Mouse (Mus musculus): ENCODE measurements around the gene Mycbp. TPM values are rescaled to one million over a fixed set of nuclear protein-coding genes. Genes with fewer than 3 reads are reported as not detected.

Gene Mycbp
- polyA plus RNA-seq, 1 experiment from 2014 or later = 38.8 TPM

- DNase-seq (ENCODE audit: low spot score) (no peak), ATAC-seq (ENCODE audit: low FRiP score) (no peak)
- 80% methylated on average over 3 of the region's 3 CpGs for WGBS
- H3K27ac ChIP-seq = no peak overlapping the region
- peaks cover 17% of the 10 kb centered on the region for H3K4me1 ChIP-seq (replicated peaks; ENCODE audit: control insufficient read depth, insufficient read depth, low read length)
- no peak overlapping the region for H3K4me3 ChIP-seq (replicated peaks; ENCODE audit: low read length)
- H3K4me2 ChIP-seq (replicated peaks) = no peak overlapping the region
- H3K36me3 ChIP-seq (replicated peaks; ENCODE audit: control insufficient read depth, insufficient read depth) = peaks cover under 1% of the 10 kb centered on the region; the same call in 1 of the 2 replicates
- H3K9ac ChIP-seq = no peak overlapping the region
- H3K27me3 ChIP-seq (ENCODE audit: control insufficient read depth, insufficient read depth, low read length) = no peaks in the 10 kb centered on the region
- H3K9me3 ChIP-seq (ENCODE audit: control insufficient read depth, low read length) = no peaks in the 10 kb centered on the region
Measured at GRCm38 (mm10) chr4:123903432-123903831, 1.2 kb upstream of the Mycbp start.

GRCm38 (mm10) chr4:123905126-123905668 is 565 bp downstream of the Mycbp start:
- H3K9me3 ChIP-seq (ENCODE audit: control insufficient read depth, low read length) = no peaks in the 10 kb centered on the region
- WGBS = under 1% methylated on average over 50 of the region's 53 CpGs
- H3K4me2 ChIP-seq (replicated peaks) = peak overlapping the region; percentile 87
- peaks cover 17% of the 10 kb centered on the region for H3K4me1 ChIP-seq (replicated peaks; ENCODE audit: control insufficient read depth, insufficient read depth, low read length)
- no peak for DNase-seq (ENCODE audit: low spot score)
- H3K4me3 ChIP-seq (replicated peaks; ENCODE audit: low read length) = peak overlapping the region; percentile 84
- peak overlapping the region; percentile 71 for H3K27ac ChIP-seq
- ATAC-seq (ENCODE audit: low FRiP score) = no peak; the same call in 1 of the 2 replicates
- H3K9ac ChIP-seq = peak overlapping the region; percentile 75
- H3K27me3 ChIP-seq (ENCODE audit: control insufficient read depth, insufficient read depth, low read length) = no peaks in the 10 kb centered on the region
- peaks cover 6% of the 10 kb centered on the region; the same call in 1 of the 2 replicates for H3K36me3 ChIP-seq (replicated peaks; ENCODE audit: control insufficient read depth, insufficient read depth)

- H3K9ac ChIP-seq = no peak overlapping the region
- H3K4me3 ChIP-seq (replicated peaks; ENCODE audit: low read length) = no peak overlapping the region
- no peak for ATAC-seq (ENCODE audit: low FRiP score)
- no peaks in the 10 kb centered on the region for H3K27me3 ChIP-seq (ENCODE audit: control insufficient read depth, insufficient read depth, low read length)
- no peak overlapping the region for H3K27ac ChIP-seq
- H3K4me2 ChIP-seq (replicated peaks) = no peak overlapping the region
- H3K9me3 ChIP-seq (ENCODE audit: control insufficient read depth, low read length) = no peaks in the 10 kb centered on the region
- H3K4me1 ChIP-seq (replicated peaks; ENCODE audit: control insufficient read depth, insufficient read depth, low read length) = peaks cover 13% of the 10 kb centered on the region
- DNase-seq (ENCODE audit: low spot score) = no peak
- WGBS = 91% methylated on average over 4 of the region's 4 CpGs
- H3K36me3 ChIP-seq (replicated peaks; ENCODE audit: control insufficient read depth, insufficient read depth) = peaks cover 32% of the 10 kb centered on the region
Measured at GRCm38 (mm10) chr4:123911503-123911902, 6.9 kb downstream of the Mycbp start.

GRCm38 (mm10) chr4:123912431-123912830 is 7.8 kb downstream of the Mycbp start:
- no peak overlapping the region for H3K9ac ChIP-seq
- peaks cover 32% of the 10 kb centered on the region for H3K36me3 ChIP-seq (replicated peaks; ENCODE audit: control insufficient read depth, insufficient read depth)
- WGBS = 74% methylated on average over 2 of the region's 2 CpGs
- no peak overlapping the region for H3K4me2 ChIP-seq (replicated peaks)
- no peak for DNase-seq (ENCODE audit: low spot score)
- no peak overlapping the region for H3K27ac ChIP-seq
- H3K4me1 ChIP-seq (replicated peaks; ENCODE audit: control insufficient read depth, insufficient read depth, low read length) = peaks cover 14% of the 10 kb centered on the region
- no peak overlapping the region for H3K4me3 ChIP-seq (replicated peaks; ENCODE audit: low read length)
- no peaks in the 10 kb centered on the region for H3K9me3 ChIP-seq (ENCODE audit: control insufficient read depth, low read length)
- ATAC-seq (ENCODE audit: low FRiP score) = no peak
- H3K27me3 ChIP-seq (ENCODE audit: control insufficient read depth, insufficient read depth, low read length) = no peaks in the 10 kb centered on the region

GRCm38 (mm10) chr4:123916748-123917547 is 12.3 kb downstream of the Mycbp start, which contains the start of gene Rragc:
TSS of gene Rragc (plus strand) at chr4:123917446.
- DNase-seq (ENCODE audit: low spot score) (peak; percentile 100), ATAC-seq (ENCODE audit: low FRiP score) (peak; percentile 99)
- H3K4me3 ChIP-seq (replicated peaks; ENCODE audit: low read length) = peak within 1 kb of the TSS; percentile 99

GRCm38 (mm10) chr4:123917548-123918140 is 13.0 kb downstream of the Mycbp start, which contains the start of gene 4930535I16Rik:
TSS of gene 4930535I16Rik (minus strand) at chr4:123918022.
- under 1% methylated on average over 61 of the region's 63 CpGs for WGBS
- H3K4me2 ChIP-seq (replicated peaks) = peak within 1 kb of the TSS; percentile 60
- peak; percentile 27 for DNase-seq (ENCODE audit: low spot score)

More at GRCm38 (mm10) chr4:123916748-123917547, 12.3 kb downstream of the Mycbp start, which contains the start of gene Rragc:
- Histone ChIP-seq H3K9me3 (ENCODE audit: control insufficient read depth, low read length) (no peaks in the 10 kb centered on the region), H3K4me2 (replicated peaks) (peak within 1 kb of the TSS; percentile 60), H3K27me3 (ENCODE audit: control insufficient read depth, insufficient read depth, low read length) (no peaks in the 10 kb centered on the region), H3K9ac (peak within 1 kb of the TSS; percentile 96), H3K36me3 (replicated peaks; ENCODE audit: control insufficient read depth, insufficient read depth) (peaks cover 41% of the 10 kb centered on the region), H3K27ac (peak within 1 kb of the TSS; percentile 86), H3K4me1 (replicated peaks; ENCODE audit: control insufficient read depth, insufficient read depth, low read length) (peaks cover 25% of the 10 kb centered on the region)
- WGBS = under 1% methylated on average over 47 of the region's 49 CpGs

GRCm38 (mm10) chr4:123918851-123919250 is 14.2 kb downstream of the Mycbp start:
- Histone ChIP-seq H3K4me1 (replicated peaks; ENCODE audit: control insufficient read depth, insufficient read depth, low read length) (peaks cover 25% of the 10 kb centered on the region), H3K4me3 (replicated peaks; ENCODE audit: low read length) (peak overlapping the region; percentile 99; the same call in 1 of the 2 replicates), H3K4me2 (replicated peaks) (peak overlapping the region; percentile 60), H3K27me3 (ENCODE audit: control insufficient read depth, insufficient read depth, low read length) (no peaks in the 10 kb centered on the region), H3K9ac (no peak overlapping the region), H3K9me3 (ENCODE audit: control insufficient read depth, low read length) (no peaks in the 10 kb centered on the region), H3K36me3 (replicated peaks; ENCODE audit: control insufficient read depth, insufficient read depth) (peaks cover 43% of the 10 kb centered on the region), H3K27ac (no peak overlapping the region)
- ATAC-seq (ENCODE audit: low FRiP score) (no peak), DNase-seq (ENCODE audit: low spot score) (no peak)
- WGBS = 63% methylated on average over 2 of the region's 2 CpGs

More at GRCm38 (mm10) chr4:123917548-123918140, 13.0 kb downstream of the Mycbp start, which contains the start of gene 4930535I16Rik:
- H3K36me3 ChIP-seq (replicated peaks; ENCODE audit: control insufficient read depth, insufficient read depth) = peaks cover 42% of the 10 kb centered on the region
- no peaks in the 10 kb centered on the region for H3K27me3 ChIP-seq (ENCODE audit: control insufficient read depth, insufficient read depth, low read length)
- H3K9me3 ChIP-seq (ENCODE audit: control insufficient read depth, low read length) = no peaks in the 10 kb centered on the region
- peak within 1 kb of the TSS; percentile 86 for H3K27ac ChIP-seq
- peak within 1 kb of the TSS; percentile 99 for H3K4me3 ChIP-seq (replicated peaks; ENCODE audit: low read length)
- H3K4me1 ChIP-seq (replicated peaks; ENCODE audit: control insufficient read depth, insufficient read depth, low read length) = peaks cover 25% of the 10 kb centered on the region
- no peak; the same call in none of the 2 replicates for ATAC-seq (ENCODE audit: low FRiP score)
- peak within 1 kb of the TSS; percentile 96 for H3K9ac ChIP-seq

- Histone ChIP-seq H3K36me3 (replicated peaks; ENCODE audit: control insufficient read depth, insufficient read depth) (peaks cover 63% of the 10 kb centered on the region), H3K4me3 (replicated peaks; ENCODE audit: low read length) (no peak overlapping the region), H3K9ac (no peak overlapping the region), H3K27me3 (ENCODE audit: control insufficient read depth, insufficient read depth, low read length) (no peaks in the 10 kb centered on the region), H3K27ac (no peak overlapping the region), H3K9me3 (ENCODE audit: control insufficient read depth, low read length) (no peaks in the 10 kb centered on the region), H3K4me1 (replicated peaks; ENCODE audit: control insufficient read depth, insufficient read depth, low read length) (peaks cover 16% of the 10 kb centered on the region), H3K4me2 (replicated peaks) (no peak overlapping the region)
- ATAC-seq (ENCODE audit: low FRiP score) = no peak
- no peak for DNase-seq (ENCODE audit: low spot score)
- 91% methylated on average over 4 of the region's 4 CpGs for WGBS
Measured at GRCm38 (mm10) chr4:123921055-123921565, 16.5 kb downstream of the Mycbp start.

GRCm38 (mm10) chr4:123927961-123928360 is 23.3 kb downstream of the Mycbp start:
- no peak overlapping the region for H3K9ac ChIP-seq
- peaks cover 96% of the 10 kb centered on the region for H3K36me3 ChIP-seq (replicated peaks; ENCODE audit: control insufficient read depth, insufficient read depth)
- no peak for DNase-seq (ENCODE audit: low spot score)
- H3K27ac ChIP-seq = no peak overlapping the region
- no peaks in the 10 kb centered on the region for H3K9me3 ChIP-seq (ENCODE audit: control insufficient read depth, low read length)
- H3K4me1 ChIP-seq (replicated peaks; ENCODE audit: control insufficient read depth, insufficient read depth, low read length) = no peaks in the 10 kb centered on the region
- ATAC-seq (ENCODE audit: low FRiP score) = no peak
- no peak overlapping the region for H3K4me2 ChIP-seq (replicated peaks)
- H3K27me3 ChIP-seq (ENCODE audit: control insufficient read depth, insufficient read depth, low read length) = no peaks in the 10 kb centered on the region
- H3K4me3 ChIP-seq (replicated peaks; ENCODE audit: low read length) = no peak overlapping the region
